Mouse (Mus musculus) embryonic fibroblast, embryonic 13.5 days (primary cell): Measurements from ENCODE around the gene Ptger4.

Experiments used
- CTCF ChIP-seq: IDR thresholded peaks from 2 replicates; pipeline ENCODE4 v1.5.1; 2011; ENCODE audit warnings: mild to moderate bottlenecking, control low read depth, low read length, moderate library complexity, borderline replicate concordance; ENCODE audit not compliant: insufficient read depth
- POLR2A ChIP-seq: IDR thresholded peaks from 2 replicates; pipeline ENCODE4 v1.6.1; 2011; ENCODE audit warnings: low read depth, mild to moderate bottlenecking, control low read depth, low read length, moderate library complexity

DNA sequence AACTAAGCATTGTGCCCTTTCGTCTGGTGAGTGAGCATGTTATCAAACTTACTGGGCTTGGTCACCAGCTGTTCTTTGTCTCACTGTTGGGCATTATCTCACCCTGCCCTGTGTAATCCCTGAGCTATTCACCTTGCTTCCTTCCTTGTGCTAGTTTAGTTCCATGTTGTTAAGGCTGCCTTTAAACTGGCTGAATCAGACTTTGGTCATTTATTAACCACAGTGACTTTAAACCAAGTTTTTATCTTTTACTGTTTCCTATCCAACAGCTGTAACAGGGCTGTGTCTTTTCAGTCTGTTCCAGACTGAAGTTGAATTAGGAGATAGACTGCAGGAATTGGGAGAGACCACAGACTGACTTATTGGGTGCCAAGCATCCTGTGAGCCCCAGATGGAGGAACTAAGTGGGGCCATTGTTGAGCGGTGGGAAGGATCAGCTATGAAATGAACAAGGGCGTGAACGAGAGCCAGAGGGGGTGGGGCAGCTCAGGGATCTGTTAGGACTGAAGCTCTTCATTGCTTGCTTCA, 47.9 kb downstream of the Ptger4 start:
- no peak for TF ChIP-seq CTCF
- TF ChIP-seq POLR2A: no peak
